Mouse (Mus musculus): ENCODE results near the gene Nkx1-1. TPM values are rescaled to one million over a fixed set of nuclear protein-coding genes. Genes with fewer than 3 reads are reported as not detected.

The Nkx1-1 gene
- 0.33 TPM in 1 of 2 replicates, not detected in the other for polyA plus RNA-seq (2015; fragmentation: Nextera tagmentation; extraction: Ambion mirVana)

- under 1% methylated on average over 79 of the region's 90 CpGs for WGBS
Measured at GRCm38 (mm10) chr5:33433201-33434138, at the start of gene Nkx1-1. Nkx1-1 (minus strand) TSS chr5:33433976.

GRCm38 (mm10) chr5:33481318-33481685 lies 47.5 kb upstream of the Nkx1-1 start:
- Histone ChIP-seq H3K4me2 (no peak overlapping the region), H3K9ac (no peak overlapping the region), H3K4me3 (no peak overlapping the region), H3K27me3 (replicated peaks) (no peaks in the 10 kb centered on the region), H3K4me1 (0 out of 2 replicates have a peak, but pooled peaks cover 6% of the 10 kb centered on the region), H3K9me3 (no peaks in the 10 kb centered on the region), H3K27ac (no peak overlapping the region), H3K36me3 (replicated peaks) (no peaks in the 10 kb centered on the region)
- WGBS, result 56% methylated on average over 7 of the region's 7 CpGs
- ATAC-seq (replicated peaks), result no peak

More at GRCm38 (mm10) chr5:33433201-33434138, at the start of gene Nkx1-1:
- H3K4me1 ChIP-seq, result peaks cover 51% of the 10 kb centered on the region
- no peak within 1 kb of the TSS for H3K27ac ChIP-seq
- H3K4me2 ChIP-seq, result peak within 1 kb of the TSS; percentile 45
- H3K9ac ChIP-seq, result no peak within 1 kb of the TSS
- peaks cover 95% of the 10 kb centered on the region for H3K27me3 ChIP-seq (replicated peaks)
- no peaks in the 10 kb centered on the region for H3K9me3 ChIP-seq
- no peaks in the 10 kb centered on the region for H3K36me3 ChIP-seq (replicated peaks)
- H3K4me3 ChIP-seq, result peak within 1 kb of the TSS; percentile 23
- ATAC-seq (replicated peaks), result no peak

- H3K4me1 ChIP-seq, result 0 out of 2 replicates have a peak, but pooled peaks cover 6% of the 10 kb centered on the region
- no peak overlapping the region for H3K4me3 ChIP-seq
- H3K36me3 ChIP-seq (replicated peaks), result no peaks in the 10 kb centered on the region
- no peak overlapping the region for H3K9ac ChIP-seq
- no peaks in the 10 kb centered on the region for H3K27me3 ChIP-seq (replicated peaks)
- H3K27ac ChIP-seq, result no peak overlapping the region
- 48% methylated on average over 26 of the region's 26 CpGs for WGBS
- ATAC-seq (replicated peaks), result no peak
- H3K4me2 ChIP-seq, result no peak overlapping the region
- no peaks in the 10 kb centered on the region for H3K9me3 ChIP-seq
Measured at GRCm38 (mm10) chr5:33480582-33481317, 47.0 kb upstream of the Nkx1-1 start.

DNA sequence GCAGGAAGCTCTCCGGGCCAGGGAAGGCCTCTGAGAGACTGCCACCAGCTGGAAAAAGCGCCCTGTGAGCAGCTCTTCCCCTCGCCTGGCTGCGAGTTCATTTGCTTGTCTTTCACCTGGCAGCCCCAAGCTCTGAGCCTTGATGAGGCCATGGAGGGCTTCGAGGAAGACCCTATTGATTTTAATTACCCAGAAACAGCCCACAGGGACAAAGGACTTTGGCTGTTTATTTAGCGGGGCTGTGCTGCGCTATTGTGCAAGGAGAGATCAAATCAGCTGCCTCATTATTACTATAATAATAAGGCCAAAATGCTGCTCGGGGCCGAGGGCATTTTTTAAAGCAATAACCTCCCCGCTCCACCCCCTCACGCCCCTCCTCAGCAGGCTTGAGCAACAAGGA lies 31.7 kb upstream of the Nkx1-1 start:
- Histone ChIP-seq H3K9me3 (no peaks in the 10 kb centered on the region), H3K4me2 (no peak overlapping the region), H3K27ac (no peak overlapping the region), H3K27me3 (replicated peaks) (no peaks in the 10 kb centered on the region; the same call in 1 of the 2 replicates), H3K36me3 (replicated peaks) (no peaks in the 10 kb centered on the region), H3K4me3 (no peak overlapping the region), H3K4me1 (peaks cover 16% of the 10 kb centered on the region), H3K9ac (no peak overlapping the region)
- WGBS, result 22% methylated on average over 11 of the region's 11 CpGs
- no peak for ATAC-seq (replicated peaks)

GRCm38 (mm10) chr5:33464390-33464789 lies 30.6 kb upstream of the Nkx1-1 start:
- no peaks in the 10 kb centered on the region for H3K9me3 ChIP-seq
- no peak overlapping the region for H3K4me2 ChIP-seq
- no peak for ATAC-seq (replicated peaks)
- H3K27me3 ChIP-seq (replicated peaks), result no peaks in the 10 kb centered on the region; the same call in 1 of the 2 replicates
- peaks cover 16% of the 10 kb centered on the region for H3K4me1 ChIP-seq
- H3K36me3 ChIP-seq (replicated peaks), result no peaks in the 10 kb centered on the region
- no peak overlapping the region for H3K9ac ChIP-seq
- no peak overlapping the region for H3K27ac ChIP-seq
- WGBS, result 72% methylated on average over 7 of the region's 7 CpGs
- H3K4me3 ChIP-seq, result no peak overlapping the region

DNA sequence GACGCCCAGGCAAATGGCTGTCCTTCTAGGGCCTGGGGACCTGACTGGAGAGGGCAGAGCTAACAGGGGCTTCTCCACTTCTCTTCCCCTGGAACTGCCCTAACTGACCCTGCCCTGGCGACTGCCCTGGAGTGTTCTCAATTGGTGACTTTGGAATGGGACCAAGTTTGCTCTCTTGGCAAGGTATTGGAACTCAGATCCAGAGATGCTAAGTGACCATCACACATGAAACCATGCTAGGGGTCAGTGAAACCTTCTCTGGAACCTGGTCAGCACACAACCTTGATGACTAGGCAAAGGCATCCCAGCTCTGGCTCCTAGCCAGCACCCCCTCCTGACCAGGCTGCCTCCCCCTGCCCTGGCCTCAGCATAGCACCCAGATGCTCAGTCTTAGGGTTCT lies 25.3 kb upstream of the Nkx1-1 start:
- Histone ChIP-seq H3K9me3 (no peaks in the 10 kb centered on the region), H3K4me2 (no peak overlapping the region), H3K36me3 (replicated peaks) (no peaks in the 10 kb centered on the region), H3K4me3 (no peak overlapping the region), H3K27ac (no peak overlapping the region), H3K9ac (no peak overlapping the region), H3K4me1 (no peaks in the 10 kb centered on the region), H3K27me3 (replicated peaks) (no peaks in the 10 kb centered on the region; the same call in 1 of the 2 replicates)
- ATAC-seq (replicated peaks), result no peak
- 66% methylated on average over 2 of the region's 2 CpGs for WGBS

GRCm38 (mm10) chr5:33458132-33458622 lies 24.4 kb upstream of the Nkx1-1 start:
- Histone ChIP-seq H3K4me3 (no peak overlapping the region), H3K4me1 (no peaks in the 10 kb centered on the region), H3K36me3 (replicated peaks) (no peaks in the 10 kb centered on the region), H3K4me2 (no peak overlapping the region), H3K27ac (no peak overlapping the region), H3K9ac (no peak overlapping the region), H3K27me3 (replicated peaks) (no peaks in the 10 kb centered on the region; the same call in 1 of the 2 replicates), H3K9me3 (no peaks in the 10 kb centered on the region)
- no peak for ATAC-seq (replicated peaks)
- 51% methylated on average over 3 of the region's 3 CpGs for WGBS

DNA sequence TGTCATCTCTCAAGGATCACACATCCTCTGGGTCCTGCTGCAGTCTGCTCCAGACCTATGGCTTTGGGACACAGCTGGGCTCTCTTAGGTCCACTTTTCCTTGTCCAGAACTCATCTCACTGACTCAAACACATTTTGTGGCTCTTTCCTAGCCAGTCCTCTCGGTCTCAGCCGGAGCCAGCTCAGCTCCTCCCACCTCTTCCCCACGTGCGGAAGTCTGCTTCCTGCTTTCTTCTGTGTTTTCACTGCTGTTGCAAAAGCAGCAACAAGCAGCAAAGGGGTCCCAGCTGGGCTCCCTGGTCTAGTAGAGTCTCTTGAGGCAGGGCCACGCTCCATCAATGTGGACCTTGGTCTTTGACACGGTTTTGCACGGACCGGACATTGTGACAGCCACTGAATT lies 22.0 kb upstream of the Nkx1-1 start:
- no peak for ATAC-seq (replicated peaks)
- Histone ChIP-seq H3K4me3 (no peak overlapping the region), H3K4me2 (no peak overlapping the region), H3K4me1 (no peaks in the 10 kb centered on the region), H3K27ac (no peak overlapping the region), H3K27me3 (replicated peaks) (no peaks in the 10 kb centered on the region), H3K9ac (no peak overlapping the region), H3K9me3 (no peaks in the 10 kb centered on the region), H3K36me3 (replicated peaks) (no peaks in the 10 kb centered on the region)
- 66% methylated on average over 8 of the region's 8 CpGs for WGBS

GRCm38 (mm10) chr5:33443794-33444193 lies 10.0 kb upstream of the Nkx1-1 start:
- peaks cover 57% of the 10 kb centered on the region for H3K27me3 ChIP-seq (replicated peaks)
- H3K27ac ChIP-seq, result no peak overlapping the region
- 44% methylated on average over 9 of the region's 9 CpGs for WGBS
- peaks cover 9% of the 10 kb centered on the region for H3K4me1 ChIP-seq
- no peak for ATAC-seq (replicated peaks)
- H3K9me3 ChIP-seq, result no peaks in the 10 kb centered on the region
- H3K9ac ChIP-seq, result no peak overlapping the region
- H3K4me3 ChIP-seq, result no peak overlapping the region
- H3K36me3 ChIP-seq (replicated peaks), result no peaks in the 10 kb centered on the region
- H3K4me2 ChIP-seq, result no peak overlapping the region

- WGBS, result 3% methylated on average over 55 of the region's 56 CpGs
- Histone ChIP-seq H3K27ac (no peak overlapping the region), H3K27me3 (replicated peaks) (peaks cover 64% of the 10 kb centered on the region), H3K9me3 (no peaks in the 10 kb centered on the region), H3K4me3 (peak overlapping the region; percentile 42), H3K4me2 (peak overlapping the region; percentile 84), H3K36me3 (replicated peaks) (no peaks in the 10 kb centered on the region), H3K9ac (peak overlapping the region; percentile 39), H3K4me1 (peaks cover 11% of the 10 kb centered on the region)
- ATAC-seq (replicated peaks), result peak; percentile 76
Measured at GRCm38 (mm10) chr5:33442927-33443710, 9.3 kb upstream of the Nkx1-1 start.

DNA sequence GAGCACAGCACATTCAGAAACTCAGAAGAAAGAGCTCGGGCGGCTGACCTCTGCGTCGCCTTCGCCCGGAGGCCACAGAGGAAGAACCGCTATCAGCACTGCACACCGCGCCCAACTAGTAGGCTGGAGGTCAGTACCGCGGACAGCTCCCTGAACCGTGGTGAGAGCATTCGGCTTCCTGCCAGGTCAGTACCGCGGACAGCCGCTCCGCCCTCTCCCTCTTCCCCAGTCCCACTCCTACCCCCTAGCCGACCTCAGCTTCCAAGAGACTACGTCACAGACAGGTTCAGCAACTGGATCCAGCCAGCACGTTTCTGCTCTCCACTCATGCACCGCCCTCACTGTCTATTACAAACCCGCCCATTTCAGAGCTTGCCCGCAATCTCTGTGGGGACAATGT lies 4.4 kb upstream of the Nkx1-1 start:
- H3K9me3 ChIP-seq, result no peaks in the 10 kb centered on the region
- H3K4me2 ChIP-seq, result no peak overlapping the region
- no peak for ATAC-seq (replicated peaks)
- no peak overlapping the region for H3K9ac ChIP-seq
- H3K4me3 ChIP-seq, result no peak overlapping the region
- peaks cover 32% of the 10 kb centered on the region for H3K4me1 ChIP-seq
- no peak overlapping the region for H3K27ac ChIP-seq
- H3K27me3 ChIP-seq (replicated peaks), result peaks cover 92% of the 10 kb centered on the region
- 3% methylated on average over 23 of the region's 23 CpGs for WGBS
- H3K36me3 ChIP-seq (replicated peaks), result no peaks in the 10 kb centered on the region
